Mouse (Mus musculus): ENCODE results near the gene Pou3f1. TPM values are rescaled to one million over a fixed set of nuclear protein-coding genes. Genes with fewer than 3 reads are reported as not detected.
"Not testable (repeated sequence)": the region's sequence is repeated elsewhere in the genome, so short reads cannot be mapped to it uniquely, and the experiment has no call there.

The Pou3f1 gene
- polyA plus RNA-seq, 1 experiment from 2014 or later: 17.1 TPM

DNA sequence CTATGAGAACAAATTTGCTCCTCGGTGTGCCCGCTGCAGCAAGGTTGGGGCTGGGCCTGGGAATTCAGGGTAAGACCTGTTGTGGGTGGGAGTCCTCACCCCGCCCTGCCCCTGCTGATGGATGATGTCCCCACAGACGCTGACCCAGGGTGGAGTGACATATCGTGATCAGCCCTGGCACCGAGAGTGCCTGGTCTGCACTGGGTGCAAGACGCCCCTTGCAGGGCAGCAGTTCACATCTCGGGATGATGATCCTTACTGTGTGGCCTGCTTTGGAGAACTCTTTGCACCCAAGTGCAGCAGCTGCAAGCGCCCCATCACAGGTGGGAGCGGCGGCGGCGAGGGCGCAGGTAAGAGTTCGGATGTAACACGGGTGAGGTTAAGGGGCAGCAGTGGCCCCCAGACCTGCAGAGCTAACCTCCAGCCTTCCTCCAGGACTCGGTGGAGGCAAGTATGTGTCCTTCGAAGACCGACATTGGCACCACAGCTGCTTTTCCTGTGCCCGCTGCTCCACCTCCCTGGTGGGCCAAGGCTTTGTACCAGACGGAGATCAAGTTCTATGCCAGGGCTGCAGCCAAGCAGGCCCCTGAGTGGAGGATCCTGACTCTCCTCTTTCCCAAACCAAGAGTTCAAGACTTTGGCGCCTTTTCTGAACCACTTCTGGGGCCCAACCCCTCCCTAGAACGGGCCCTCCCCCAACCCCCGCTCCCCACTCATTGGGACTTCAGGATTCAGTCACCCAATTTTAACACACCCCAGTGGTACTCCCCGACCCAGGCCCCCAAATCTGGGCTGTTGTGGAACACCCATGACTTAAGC is 51.0 kb downstream of the Pou3f1 start:
- not testable (repeated sequence) for H3K9ac ChIP-seq (ENCODE audit: low read length); H3K27ac ChIP-seq (ENCODE audit: low read depth, low read length); ATAC-seq (ENCODE audit: insufficient read depth, low FRiP score, low TSS enrichment); H3K9me3 ChIP-seq (ENCODE audit: control insufficient read depth, low read length); DNase-seq (ENCODE audit: low spot score); H3K36me3 ChIP-seq (ENCODE audit: control insufficient read depth, insufficient read depth, low read length); H3K4me2 ChIP-seq (ENCODE audit: low read depth); H3K4me3 ChIP-seq (ENCODE audit: low read depth, low read length); H3K27me3 ChIP-seq (ENCODE audit: control insufficient read depth, insufficient read depth, low read length)
- 87% methylated on average over 25 of the region's 25 CpGs for WGBS
- peaks cover 26% of the 10 kb centered on the region for H3K4me1 ChIP-seq (ENCODE audit: control insufficient read depth, insufficient read depth, low read length)

DNA sequence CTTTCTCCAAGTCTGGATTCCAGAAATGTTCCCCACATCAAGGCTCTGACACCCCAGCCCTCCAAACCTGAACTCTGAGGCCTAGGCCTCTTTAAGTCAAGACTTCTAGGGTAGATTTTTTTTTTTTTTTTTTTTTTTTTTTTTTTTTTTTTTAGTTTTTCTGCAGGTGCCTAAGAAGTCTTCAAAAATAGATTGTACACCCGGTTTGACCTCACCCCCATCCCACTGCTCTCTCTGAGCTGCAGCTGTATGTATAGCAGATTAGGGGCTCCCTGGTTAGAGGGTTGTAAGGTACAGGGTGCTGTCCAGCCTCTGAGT is 51.6 kb downstream of the Pou3f1 start:
- DNase-seq (ENCODE audit: low spot score); H3K27ac ChIP-seq (ENCODE audit: low read depth, low read length); ATAC-seq (ENCODE audit: insufficient read depth, low FRiP score, low TSS enrichment): not testable (repeated sequence)

DNA sequence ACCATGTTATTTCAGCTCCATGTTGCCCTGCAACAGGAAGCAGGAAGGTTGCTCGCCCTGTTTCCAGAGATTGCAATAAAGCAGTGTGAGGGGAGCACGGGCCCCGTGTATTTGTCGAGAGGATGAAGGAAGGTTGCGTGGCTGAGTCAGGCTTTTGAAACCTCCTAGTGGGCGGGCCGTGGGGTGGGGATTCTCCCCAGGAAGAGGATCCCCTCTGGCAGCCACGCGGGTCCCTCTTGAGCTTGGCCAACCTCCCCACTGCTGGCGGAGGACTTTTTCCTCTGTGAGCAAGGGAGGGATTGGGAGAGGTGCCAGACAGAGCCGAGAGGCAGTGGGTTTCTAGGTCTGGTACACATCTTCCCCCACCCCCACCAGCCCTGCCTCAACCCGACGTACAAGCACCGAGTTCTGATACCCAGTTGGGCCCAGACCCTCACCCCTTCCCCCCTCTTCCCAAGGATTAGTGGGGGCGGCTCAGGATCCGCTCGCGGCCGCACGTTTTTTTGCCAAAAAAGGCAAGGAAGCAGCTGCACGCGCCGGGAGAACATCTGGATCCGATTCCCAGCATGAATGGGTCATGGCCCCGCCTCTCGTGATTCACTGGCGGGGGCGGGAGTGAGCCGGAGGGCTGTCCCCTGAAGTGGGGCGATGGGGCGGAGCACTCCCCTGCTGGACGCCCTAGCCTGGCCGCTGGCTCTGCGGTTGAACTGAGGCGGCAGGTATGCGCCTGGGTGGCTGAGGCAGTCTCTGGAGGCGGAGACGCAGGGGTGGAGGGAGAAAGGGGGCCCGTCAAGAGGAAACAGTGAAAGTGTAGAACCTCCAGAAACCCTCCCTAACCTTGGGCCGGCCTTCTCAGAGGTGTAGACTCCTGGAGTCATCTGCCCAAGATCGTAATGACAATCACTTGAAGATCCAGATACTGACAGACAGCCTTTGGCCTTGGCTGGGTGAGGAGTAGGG is 52.2 kb downstream of the Pou3f1 start:
- ATAC-seq (ENCODE audit: insufficient read depth, low FRiP score, low TSS enrichment): no peak
- peak overlapping the region; percentile 23 for H3K4me3 ChIP-seq (ENCODE audit: low read depth, low read length)

More for the DNA sequence above, 51.6 kb downstream of the Pou3f1 start:
- not testable (repeated sequence) for H3K4me3 ChIP-seq (ENCODE audit: low read depth, low read length); H3K9ac ChIP-seq (ENCODE audit: low read length); H3K4me2 ChIP-seq (ENCODE audit: low read depth); H3K27me3 ChIP-seq (ENCODE audit: control insufficient read depth, insufficient read depth, low read length); H3K36me3 ChIP-seq (ENCODE audit: control insufficient read depth, insufficient read depth, low read length); H3K9me3 ChIP-seq (ENCODE audit: control insufficient read depth, low read length)
- H3K4me1 ChIP-seq (ENCODE audit: control insufficient read depth, insufficient read depth, low read length): peaks cover 26% of the 10 kb centered on the region
- WGBS: 11% methylated on average over 1 of the region's 1 CpGs

DNA sequence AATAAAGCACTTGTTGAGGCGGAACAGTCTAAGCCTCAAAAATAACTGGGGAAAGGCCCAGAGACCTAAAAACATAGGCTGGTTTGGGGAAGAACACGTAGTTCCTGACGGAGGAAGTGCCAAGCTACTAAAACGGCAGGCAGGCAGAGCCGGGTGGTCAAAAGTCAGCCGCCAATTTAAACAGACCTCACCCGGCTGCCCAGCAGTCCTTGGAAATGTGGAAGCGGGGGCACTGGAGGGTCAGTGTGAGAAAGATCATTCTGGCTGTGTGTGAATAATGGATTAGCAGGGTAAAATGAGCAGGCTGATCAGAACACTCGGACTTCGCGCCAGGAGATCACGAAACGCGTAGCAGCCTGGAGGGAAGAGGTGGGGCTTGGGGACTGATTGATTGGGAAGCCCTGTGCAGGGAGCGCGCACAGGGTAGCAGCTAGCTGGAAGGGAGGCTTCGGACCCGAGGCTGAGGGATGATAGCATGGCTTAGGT is 53.4 kb downstream of the Pou3f1 start:
- H3K9ac ChIP-seq (ENCODE audit: low read length): no peak overlapping the region
- H3K27ac ChIP-seq (ENCODE audit: low read depth, low read length): 0 out of 2 replicates have a peak overlapping the region, but pooled peaks have one; percentile 23
- peaks cover 16% of the 10 kb centered on the region for H3K4me1 ChIP-seq (ENCODE audit: control insufficient read depth, insufficient read depth, low read length)
- 4% methylated on average over 18 of the region's 18 CpGs for WGBS
- peak overlapping the region; percentile 16; the same call in 1 of the 2 replicates for H3K4me3 ChIP-seq (ENCODE audit: low read depth, low read length)
- H3K9me3 ChIP-seq (ENCODE audit: control insufficient read depth, low read length): no peaks in the 10 kb centered on the region
- H3K36me3 ChIP-seq (ENCODE audit: control insufficient read depth, insufficient read depth, low read length): no peaks in the 10 kb centered on the region
- DNase-seq (ENCODE audit: low spot score) (peak; percentile 49), ATAC-seq (ENCODE audit: insufficient read depth, low FRiP score, low TSS enrichment) (no peak)
- peaks cover 7% of the 10 kb centered on the region; the same call in 1 of the 2 replicates for H3K27me3 ChIP-seq (ENCODE audit: control insufficient read depth, insufficient read depth, low read length)
- peak overlapping the region; percentile 37 for H3K4me2 ChIP-seq (ENCODE audit: low read depth)

More for the DNA sequence above, 52.2 kb downstream of the Pou3f1 start:
- Histone ChIP-seq H3K4me2 (ENCODE audit: low read depth) (peak overlapping the region; percentile 41), H3K9ac (ENCODE audit: low read length) (no peak overlapping the region), H3K36me3 (ENCODE audit: control insufficient read depth, insufficient read depth, low read length) (no peaks in the 10 kb centered on the region), H3K9me3 (ENCODE audit: control insufficient read depth, low read length) (no peaks in the 10 kb centered on the region), H3K27me3 (ENCODE audit: control insufficient read depth, insufficient read depth, low read length) (peaks cover 7% of the 10 kb centered on the region; the same call in 1 of the 2 replicates), H3K4me1 (ENCODE audit: control insufficient read depth, insufficient read depth, low read length) (peaks cover 26% of the 10 kb centered on the region), H3K27ac (ENCODE audit: low read depth, low read length) (peak overlapping the region; percentile 71)
- 2% methylated on average over 41 of the region's 41 CpGs for WGBS
- peak; percentile 85 for DNase-seq (ENCODE audit: low spot score)

Other genes starting within 250 kb of the Pou3f1 start
- 0.54 and 0.57 TPM in 2 replicates for gene 3100002H09Rik, start 46.0 kb upstream of the Pou3f1 start, polyA plus RNA-seq (2014; fragmentation: Nextera tagmentation; extraction: Ambion mirVana)
- 54.0 and 56.7 TPM in 2 replicates for gene Utp11, start 36.8 kb downstream of the Pou3f1 start, polyA plus RNA-seq (2014; fragmentation: Nextera tagmentation; extraction: Ambion mirVana)
- gene Fhl3, start 43.9 kb downstream of the Pou3f1 start, polyA plus RNA-seq (2014; fragmentation: Nextera tagmentation; extraction: Ambion mirVana): 6.2 and 6.5 TPM in 2 replicates
- 196 TPM in 2 replicates for gene Sf3a3, start 58.0 kb downstream of the Pou3f1 start, polyA plus RNA-seq (2014; fragmentation: Nextera tagmentation; extraction: Ambion mirVana)
- 24.9 and 25.5 TPM in 2 replicates for gene Inpp5b, start 85.0 kb downstream of the Pou3f1 start, polyA plus RNA-seq (2014; fragmentation: Nextera tagmentation; extraction: Ambion mirVana)
- 15.3 and 16.0 TPM in 2 replicates for gene Mtf1, start 145.3 kb downstream of the Pou3f1 start, polyA plus RNA-seq (2014; fragmentation: Nextera tagmentation; extraction: Ambion mirVana)
- gene Yrdc, start 193.9 kb downstream of the Pou3f1 start, polyA plus RNA-seq (2014; fragmentation: Nextera tagmentation; extraction: Ambion mirVana): 50.8 and 58.1 TPM in 2 replicates
- gene 1110065P20Rik, start 194.4 kb downstream of the Pou3f1 start, polyA plus RNA-seq (2014; fragmentation: Nextera tagmentation; extraction: Ambion mirVana): 36.5 and 41.5 TPM in 2 replicates
- gene Maneal, start 205.4 kb downstream of the Pou3f1 start, polyA plus RNA-seq (2014; fragmentation: Nextera tagmentation; extraction: Ambion mirVana): 9.1 and 11.8 TPM in 2 replicates
- gene Epha10, start 224.1 kb downstream of the Pou3f1 start, polyA plus RNA-seq (2014; fragmentation: Nextera tagmentation; extraction: Ambion mirVana): 3.7 and 4.0 TPM in 2 replicates